Mouse (Mus musculus) testis, adult 2 months (tissue): ENCODE results near the gene Padi6. TPM values are rescaled to one million over a fixed set of nuclear protein-coding genes. Genes with fewer than 3 reads are reported as not detected.

Source experiments
- H3K27ac ChIP-seq: fragments of 200-500 bp; 2 replicates; pipeline ENCODE4 v1.5.1; 2012; ENCODE audit warnings: low read depth, low read length; ENCODE audit not compliant: control insufficient read depth, insufficient read depth
- H3K27me3 ChIP-seq: fragments of 200-500 bp; 2 replicates; pipeline ENCODE4 v1.6.1; 2012; ENCODE audit warnings: mild to moderate bottlenecking, low read length, moderate library complexity; ENCODE audit not compliant: control insufficient read depth, insufficient read depth
- H3K36me3 ChIP-seq: fragments of 200-500 bp; 2 replicates; pipeline ENCODE4 v1.6.1; 2012; ENCODE audit warnings: mild to moderate bottlenecking, low read length; ENCODE audit not compliant: control insufficient read depth, insufficient read depth
- H3K4me1 ChIP-seq: fragments of 200-500 bp; 2 replicates; pipeline ENCODE4 v1.6.1; 2012; ENCODE audit warnings: low read length; ENCODE audit not compliant: control insufficient read depth, insufficient read depth
- H3K4me3 ChIP-seq: fragments of 200-500 bp; 2 replicates; pipeline ENCODE4 v1.5.1; 2012; ENCODE audit warnings: low read depth, mild to moderate bottlenecking, low read length, moderate library complexity, mixed read lengths; ENCODE audit not compliant: control insufficient read depth
- CTCF ChIP-seq: fragments of 200-500 bp; IDR thresholded peaks from 2 replicates; pipeline ENCODE4 v1.5.1; 2012; ENCODE audit warnings: low read depth, mild to moderate bottlenecking, inconsistent platforms, low read length, moderate library complexity; ENCODE audit not compliant: control insufficient read depth, insufficient read depth, insufficient replicate concordance
- POLR2A ChIP-seq: fragments of 200-500 bp; IDR thresholded peaks from 2 replicates; pipeline ENCODE4 v1.6.1; 2012; ENCODE audit warnings: low read depth, mild to moderate bottlenecking, inconsistent platforms, low read length, moderate library complexity; ENCODE audit not compliant: control insufficient read depth
- polyA plus RNA-seq: library from polyadenylated mRNA; depleted of rRNA; stranded (reverse); fragments of >200 nt; gene quantifications from 2 replicates; pipeline ENCODE4 v1.2.3, GENCODE M21; 2012

Padi6 gene
- polyA plus RNA-seq, 1 experiment: 11.8 TPM

DNA sequence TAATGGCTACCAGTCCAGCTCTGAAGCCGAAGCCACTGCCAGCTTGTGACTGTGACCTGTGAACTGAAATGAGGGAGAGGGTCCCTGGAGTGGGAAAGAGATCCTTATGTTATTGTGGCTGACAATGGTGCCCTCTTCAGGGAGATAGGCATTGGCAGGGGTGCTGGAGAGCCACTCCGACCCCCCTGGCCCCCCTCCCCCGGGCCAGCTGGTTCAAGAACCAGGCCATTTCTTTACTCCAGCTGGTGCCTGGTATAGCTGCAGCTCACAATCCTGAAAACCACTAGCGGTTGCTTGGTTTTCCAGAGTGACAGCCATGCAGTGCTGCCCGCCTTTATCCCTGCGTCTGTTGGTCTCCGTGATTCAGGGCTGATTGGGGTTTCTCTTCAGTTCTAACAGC is 33.3 kb downstream of the Padi6 start:
- Histone ChIP-seq H3K4me1 (peaks cover 5% of the 10 kb centered on the region), H3K4me3 (no peak overlapping the region), H3K36me3 (peaks cover 5% of the 10 kb centered on the region), H3K27ac (no peak overlapping the region), H3K27me3 (no peaks in the 10 kb centered on the region)
- no peak for TF ChIP-seq POLR2A
- no peak for TF ChIP-seq CTCF

DNA sequence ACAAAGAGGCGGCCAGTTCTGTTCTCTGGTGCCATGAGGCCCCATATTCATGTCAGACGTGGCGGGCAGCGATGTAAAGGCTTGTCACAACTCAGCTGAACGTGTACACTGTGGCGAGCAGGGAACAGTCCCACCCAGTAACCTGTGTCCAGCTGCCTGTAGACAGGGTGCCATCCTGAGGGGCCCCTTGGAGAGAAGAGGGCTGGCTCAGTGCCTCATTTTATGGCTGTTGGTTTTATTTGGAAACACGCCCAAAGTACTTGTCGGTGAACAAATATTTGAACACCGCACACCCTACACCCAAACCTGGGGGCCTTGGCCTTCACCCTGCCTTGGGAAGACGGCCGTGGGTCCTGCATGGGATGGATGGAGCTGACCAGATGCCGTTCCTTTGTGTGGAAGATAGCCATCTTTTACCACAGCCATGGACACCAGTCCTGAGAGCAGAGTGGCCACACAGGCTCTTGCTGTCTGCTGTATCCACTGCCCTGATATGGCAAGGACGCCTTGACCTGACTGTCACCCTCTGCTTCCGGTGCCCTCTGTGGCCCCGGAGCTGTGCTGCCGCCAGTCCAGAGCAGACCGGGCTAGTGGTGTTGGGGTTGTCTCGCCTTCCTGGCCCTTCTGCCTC is 34.0 kb downstream of the Padi6 start:
- peaks cover 12% of the 10 kb centered on the region for H3K4me1 ChIP-seq
- no peak for TF ChIP-seq CTCF
- TF ChIP-seq POLR2A: no peak
- H3K36me3 ChIP-seq: peaks cover 5% of the 10 kb centered on the region
- no peak overlapping the region for H3K4me3 ChIP-seq
- H3K27ac ChIP-seq: no peak overlapping the region
- H3K27me3 ChIP-seq: no peaks in the 10 kb centered on the region

DNA sequence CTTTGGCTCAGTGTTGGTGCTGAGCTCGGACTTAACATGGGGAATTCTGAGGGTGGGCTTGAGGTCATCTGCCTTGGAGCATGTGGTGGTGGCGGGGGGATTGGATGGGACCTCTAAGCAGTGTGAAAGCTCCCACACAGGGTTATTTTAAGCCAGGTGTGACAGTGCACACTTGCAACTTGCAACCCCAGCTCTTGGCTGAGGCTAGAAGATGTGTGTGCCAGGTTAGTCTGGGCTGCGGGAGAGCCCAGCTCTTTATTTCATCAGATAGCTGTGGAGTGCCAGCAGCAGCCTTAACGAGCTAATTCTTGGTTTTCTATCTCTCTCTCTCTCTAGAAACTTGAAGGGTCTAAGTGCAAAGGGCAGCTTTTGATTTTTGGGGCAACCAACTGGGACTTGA is 34.8 kb downstream of the Padi6 start:
- Histone ChIP-seq H3K4me1 (peaks cover 17% of the 10 kb centered on the region), H3K4me3 (no peak overlapping the region), H3K27me3 (no peaks in the 10 kb centered on the region), H3K36me3 (peaks cover 5% of the 10 kb centered on the region), H3K27ac (no peak overlapping the region)
- TF ChIP-seq CTCF: no peak
- TF ChIP-seq POLR2A: no peak

DNA sequence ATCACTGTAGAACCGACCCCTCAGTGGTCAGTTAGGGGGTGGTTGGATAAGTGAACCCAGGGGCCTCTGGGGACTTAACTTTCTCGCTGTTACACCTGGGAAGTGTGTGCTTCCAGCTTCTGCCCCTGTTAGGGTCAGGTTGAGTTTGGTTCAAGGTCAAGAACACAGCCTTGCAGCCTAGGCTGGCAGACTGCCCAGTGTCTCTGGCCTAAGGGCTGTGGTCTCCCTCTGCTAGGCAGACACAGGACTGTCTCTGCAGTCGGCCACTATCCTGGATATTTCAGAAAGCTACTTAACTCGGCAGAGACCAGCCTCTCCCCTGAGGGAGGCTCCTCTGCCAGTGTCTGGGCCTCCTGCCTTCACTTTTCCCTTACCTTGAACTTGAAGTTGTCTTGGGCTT is 38.3 kb downstream of the Padi6 start:
- H3K4me1 ChIP-seq: peaks cover 29% of the 10 kb centered on the region

DNA sequence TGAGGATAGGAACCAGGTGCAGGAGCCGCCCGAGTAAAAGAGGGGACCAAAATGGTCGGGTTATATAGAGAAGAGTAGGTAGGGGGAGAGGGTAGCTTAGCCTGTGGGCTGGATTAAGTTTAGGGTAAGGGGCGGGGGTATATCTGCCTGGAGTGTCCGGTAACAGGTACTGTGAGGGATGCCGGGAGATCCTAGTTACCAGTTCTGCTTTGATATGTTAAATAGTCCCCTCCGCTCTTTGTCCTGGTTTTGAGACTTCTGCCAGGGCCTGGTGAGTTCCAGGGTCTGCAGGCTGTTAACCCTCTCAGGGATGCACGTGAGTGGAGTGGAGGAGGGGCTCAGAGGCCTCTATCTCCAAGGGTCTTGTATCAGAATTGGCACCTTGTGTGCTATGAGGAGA is 38.8 kb downstream of the Padi6 start:
- no peaks in the 10 kb centered on the region for H3K27me3 ChIP-seq
- no peaks in the 10 kb centered on the region; the same call in 1 of the 2 replicates for H3K36me3 ChIP-seq
- H3K4me3 ChIP-seq: peak overlapping the region; percentile 81
- peaks cover 29% of the 10 kb centered on the region for H3K4me1 ChIP-seq
- TF ChIP-seq POLR2A: no peak
- TF ChIP-seq CTCF: no peak
- peak overlapping the region; percentile 84 for H3K27ac ChIP-seq

More for the DNA sequence above, 38.3 kb downstream of the Padi6 start:
- Histone ChIP-seq H3K27me3 (no peaks in the 10 kb centered on the region), H3K4me3 (peak overlapping the region; percentile 81), H3K36me3 (no peaks in the 10 kb centered on the region; the same call in none of the 2 replicates), H3K27ac (no peak overlapping the region)
- no peak for TF ChIP-seq POLR2A
- no peak for TF ChIP-seq CTCF

DNA sequence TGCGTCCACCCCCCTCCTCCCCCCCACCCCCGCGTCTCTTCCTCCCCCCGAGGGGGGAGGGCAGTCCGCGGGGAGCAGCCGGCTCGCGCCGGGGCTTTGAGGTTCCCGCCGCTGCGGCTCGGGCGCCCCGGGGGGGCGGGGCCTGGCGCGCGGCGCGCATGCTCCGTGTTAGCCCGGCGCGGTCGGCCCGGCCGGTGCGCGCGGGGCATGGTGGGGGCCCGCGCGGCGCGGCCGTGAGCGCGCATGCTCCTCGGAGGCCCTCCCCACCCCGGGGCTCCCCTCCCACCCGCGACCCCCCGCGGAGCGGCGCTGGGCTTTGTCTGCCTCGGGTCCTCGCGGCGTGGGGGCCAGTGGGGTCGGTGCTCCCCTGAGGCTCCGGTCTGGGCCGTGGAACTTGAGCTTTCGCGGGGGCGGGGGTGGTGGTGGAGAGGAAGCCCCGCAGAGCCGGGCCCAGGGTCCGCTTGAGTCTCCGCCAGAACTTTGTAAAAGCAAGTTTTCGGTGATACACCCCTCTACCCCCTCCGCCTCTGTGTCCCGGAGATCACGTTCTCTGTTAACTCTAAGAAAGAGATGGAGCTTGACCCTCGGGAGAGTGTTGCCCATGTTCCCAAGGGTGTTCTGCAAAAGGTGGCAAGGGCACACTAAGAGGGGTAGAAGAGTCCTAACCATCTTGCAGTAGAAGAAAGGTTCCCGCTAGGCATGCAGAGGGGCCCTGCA is 39.7 kb downstream of the Padi6 start:
- TF ChIP-seq POLR2A (no peak), CTCF (no peak)

DNA sequence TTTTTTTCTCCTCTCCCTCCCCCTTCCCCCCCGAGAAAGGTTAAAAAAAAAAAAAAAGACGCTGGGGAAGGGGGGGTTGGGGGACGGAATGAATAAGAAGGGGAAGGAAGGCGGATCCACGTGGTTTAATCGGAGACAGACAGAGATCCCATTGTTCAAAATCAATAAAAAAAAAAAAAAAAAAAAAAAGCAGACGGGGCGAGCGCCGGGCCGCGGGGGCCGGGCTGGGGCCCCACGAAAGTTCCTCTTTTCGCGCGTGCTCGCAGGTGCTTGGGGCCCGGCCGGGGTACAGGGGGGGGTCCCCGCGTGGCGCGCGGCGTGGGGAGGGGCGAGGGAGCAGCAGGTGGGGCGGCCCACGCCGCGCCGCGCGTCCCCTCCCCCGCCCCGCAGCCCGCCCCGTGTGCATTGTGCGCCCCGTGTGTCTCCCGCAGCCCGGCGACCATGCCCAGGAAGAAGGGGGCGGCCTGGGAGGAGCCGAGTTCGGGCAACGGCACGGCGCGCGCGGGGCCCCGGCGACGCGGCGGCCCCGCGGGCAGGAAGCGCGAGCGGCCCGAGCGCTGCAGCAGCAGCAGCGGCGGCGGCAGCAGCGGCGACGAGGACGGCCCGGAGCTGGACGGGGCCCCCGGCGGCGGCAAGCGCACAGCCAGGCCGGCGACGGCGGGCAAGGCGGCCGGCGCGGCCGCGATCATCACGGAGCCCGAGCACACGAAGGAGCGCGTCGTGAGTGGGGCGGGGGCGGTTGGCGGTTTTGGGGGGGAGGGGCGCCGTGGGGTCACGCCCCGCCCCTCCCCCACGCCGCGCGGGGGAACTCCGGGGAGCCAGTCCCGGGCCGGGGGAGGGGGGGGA is 40.5 kb downstream of the Padi6 start:
- Histone ChIP-seq H3K4me3 (peak overlapping the region; percentile 91), H3K27me3 (no peaks in the 10 kb centered on the region), H3K36me3 (no peaks in the 10 kb centered on the region; the same call in 1 of the 2 replicates), H3K27ac (peak overlapping the region; percentile 91), H3K4me1 (peaks cover 29% of the 10 kb centered on the region)
- TF ChIP-seq CTCF: no peak
- TF ChIP-seq POLR2A: no peak

More for the DNA sequence above, 39.7 kb downstream of the Padi6 start:
- Histone ChIP-seq H3K4me3 (peak overlapping the region; percentile 81), H3K27ac (peak overlapping the region; percentile 84), H3K27me3 (no peaks in the 10 kb centered on the region), H3K36me3 (no peaks in the 10 kb centered on the region; the same call in 1 of the 2 replicates), H3K4me1 (peaks cover 29% of the 10 kb centered on the region)
